Mouse (Mus musculus): ENCODE measurements around the gene Nfic. TPM values are rescaled to one million over a fixed set of nuclear protein-coding genes. Genes with fewer than 3 reads are reported as not detected.

Nfic gene
- polyA plus RNA-seq, 1 experiment from 2014 or later: 29.2 TPM

- Histone ChIP-seq H3K4me1 (replicated peaks; ENCODE audit: control insufficient read depth, insufficient read depth, low read length) (no peaks in the 10 kb centered on the region), H3K9me3 (ENCODE audit: control insufficient read depth) (no peaks in the 10 kb centered on the region), H3K4me2 (replicated peaks; ENCODE audit: low read depth) (no peak overlapping the region), H3K36me3 (ENCODE audit: control insufficient read depth, insufficient read depth) (peaks cover 72% of the 10 kb centered on the region), H3K27ac (ENCODE audit: low read depth, low read length) (no peak overlapping the region), H3K9ac (ENCODE audit: low read depth, low read length) (no peak overlapping the region), H3K27me3 (replicated peaks; ENCODE audit: control insufficient read depth, insufficient read depth, low read length) (no peaks in the 10 kb centered on the region), H3K4me3 (ENCODE audit: low read depth, low read length) (no peak overlapping the region)
- no peak for TF ChIP-seq CTCF (IDR thresholded peaks at IDR 0.05; ENCODE audit: low read depth)
- 79% methylated on average over 11 of the region's 11 CpGs for WGBS
- ATAC-seq: no peak
These were observed 32.6 kb upstream of the Nfic start for GRCm38 (mm10) chr10:81488081-81488480.

GRCm38 (mm10) chr10:81486496-81486895 is 31.1 kb upstream of the Nfic start:
- no peak overlapping the region for H3K4me3 ChIP-seq (ENCODE audit: low read depth, low read length)
- H3K9ac ChIP-seq (ENCODE audit: low read depth, low read length): no peak overlapping the region
- TF ChIP-seq CTCF (IDR thresholded peaks at IDR 0.05; ENCODE audit: low read depth): no peak
- no peak for ATAC-seq
- peaks cover 56% of the 10 kb centered on the region for H3K36me3 ChIP-seq (ENCODE audit: control insufficient read depth, insufficient read depth)
- no peaks in the 10 kb centered on the region for H3K4me1 ChIP-seq (replicated peaks; ENCODE audit: control insufficient read depth, insufficient read depth, low read length)
- H3K27ac ChIP-seq (ENCODE audit: low read depth, low read length): no peak overlapping the region
- H3K27me3 ChIP-seq (replicated peaks; ENCODE audit: control insufficient read depth, insufficient read depth, low read length): peaks cover 9% of the 10 kb centered on the region
- no peaks in the 10 kb centered on the region for H3K9me3 ChIP-seq (ENCODE audit: control insufficient read depth)
- no peak overlapping the region for H3K4me2 ChIP-seq (replicated peaks; ENCODE audit: low read depth)
- 91% methylated on average over 10 of the region's 10 CpGs for WGBS

GRCm38 (mm10) chr10:81485479-81486018 is 30.1 kb upstream of the Nfic start:
- Histone ChIP-seq H3K36me3 (ENCODE audit: control insufficient read depth, insufficient read depth) (peaks cover 47% of the 10 kb centered on the region), H3K9ac (ENCODE audit: low read depth, low read length) (no peak overlapping the region), H3K4me2 (replicated peaks; ENCODE audit: low read depth) (no peak overlapping the region), H3K4me1 (replicated peaks; ENCODE audit: control insufficient read depth, insufficient read depth, low read length) (no peaks in the 10 kb centered on the region), H3K4me3 (ENCODE audit: low read depth, low read length) (no peak overlapping the region), H3K27ac (ENCODE audit: low read depth, low read length) (no peak overlapping the region), H3K9me3 (ENCODE audit: control insufficient read depth) (no peaks in the 10 kb centered on the region), H3K27me3 (replicated peaks; ENCODE audit: control insufficient read depth, insufficient read depth, low read length) (peaks cover 17% of the 10 kb centered on the region)
- 69% methylated on average over 7 of the region's 7 CpGs for WGBS
- no peak for ATAC-seq
- no peak for TF ChIP-seq CTCF (IDR thresholded peaks at IDR 0.05; ENCODE audit: low read depth)

GRCm38 (mm10) chr10:81485060-81485449 is 29.6 kb upstream of the Nfic start:
- WGBS: 14% methylated on average over 2 of the region's 2 CpGs
- ATAC-seq: no peak
- peaks cover 18% of the 10 kb centered on the region for H3K27me3 ChIP-seq (replicated peaks; ENCODE audit: control insufficient read depth, insufficient read depth, low read length)
- H3K36me3 ChIP-seq (ENCODE audit: control insufficient read depth, insufficient read depth): peaks cover 42% of the 10 kb centered on the region
- no peak overlapping the region for H3K9ac ChIP-seq (ENCODE audit: low read depth, low read length)
- H3K9me3 ChIP-seq (ENCODE audit: control insufficient read depth): no peaks in the 10 kb centered on the region
- peak; percentile 54 for TF ChIP-seq CTCF (IDR thresholded peaks at IDR 0.05; ENCODE audit: low read depth)
- H3K27ac ChIP-seq (ENCODE audit: low read depth, low read length): no peak overlapping the region
- H3K4me3 ChIP-seq (ENCODE audit: low read depth, low read length): no peak overlapping the region
- H3K4me2 ChIP-seq (replicated peaks; ENCODE audit: low read depth): no peak overlapping the region
- no peaks in the 10 kb centered on the region for H3K4me1 ChIP-seq (replicated peaks; ENCODE audit: control insufficient read depth, insufficient read depth, low read length)

- TF ChIP-seq CTCF (IDR thresholded peaks at IDR 0.05; ENCODE audit: low read depth): no peak
These were observed 29.1 kb upstream of the Nfic start for GRCm38 (mm10) chr10:81484441-81485059.

GRCm38 (mm10) chr10:81483983-81484382 is 28.5 kb upstream of the Nfic start:
- TF ChIP-seq CTCF (IDR thresholded peaks at IDR 0.05; ENCODE audit: low read depth): peak; percentile 67
- 22% methylated on average over 9 of the region's 9 CpGs for WGBS
- H3K36me3 ChIP-seq (ENCODE audit: control insufficient read depth, insufficient read depth): peaks cover 31% of the 10 kb centered on the region

More at GRCm38 (mm10) chr10:81484441-81485059, 29.1 kb upstream of the Nfic start:
- WGBS: 61% methylated on average over 6 of the region's 6 CpGs
- H3K4me1 ChIP-seq (replicated peaks; ENCODE audit: control insufficient read depth, insufficient read depth, low read length): no peaks in the 10 kb centered on the region
- ATAC-seq: no peak
- no peak overlapping the region for H3K4me3 ChIP-seq (ENCODE audit: low read depth, low read length)
- no peak overlapping the region for H3K27ac ChIP-seq (ENCODE audit: low read depth, low read length)
- H3K9me3 ChIP-seq (ENCODE audit: control insufficient read depth): no peaks in the 10 kb centered on the region
- H3K36me3 ChIP-seq (ENCODE audit: control insufficient read depth, insufficient read depth): peaks cover 37% of the 10 kb centered on the region
- peaks cover 21% of the 10 kb centered on the region for H3K27me3 ChIP-seq (replicated peaks; ENCODE audit: control insufficient read depth, insufficient read depth, low read length)
- H3K9ac ChIP-seq (ENCODE audit: low read depth, low read length): no peak overlapping the region
- H3K4me2 ChIP-seq (replicated peaks; ENCODE audit: low read depth): no peak overlapping the region

More at GRCm38 (mm10) chr10:81483983-81484382, 28.5 kb upstream of the Nfic start:
- H3K9ac ChIP-seq (ENCODE audit: low read depth, low read length): no peak overlapping the region
- no peak for ATAC-seq
- H3K27ac ChIP-seq (ENCODE audit: low read depth, low read length): no peak overlapping the region
- H3K4me2 ChIP-seq (replicated peaks; ENCODE audit: low read depth): no peak overlapping the region
- no peaks in the 10 kb centered on the region for H3K9me3 ChIP-seq (ENCODE audit: control insufficient read depth)
- peaks cover 21% of the 10 kb centered on the region for H3K27me3 ChIP-seq (replicated peaks; ENCODE audit: control insufficient read depth, insufficient read depth, low read length)
- H3K4me1 ChIP-seq (replicated peaks; ENCODE audit: control insufficient read depth, insufficient read depth, low read length): no peaks in the 10 kb centered on the region
- H3K4me3 ChIP-seq (ENCODE audit: low read depth, low read length): no peak overlapping the region
